Mouse (Mus musculus): ENCODE measurements around the gene Tmem72. TPM values are rescaled to one million over a fixed set of nuclear protein-coding genes. Genes with fewer than 3 reads are reported as not detected.

Tmem72 gene
- 11.8 and 12.4 TPM in 2 replicates for polyA plus RNA-seq (2015; fragmentation: Nextera tagmentation; extraction: Ambion mirVana)

- Histone ChIP-seq H3K4me1 (ENCODE audit: insufficient read depth, low read length) (peaks cover 12% of the 10 kb centered on the region; the same call in 1 of the 2 replicates), H3K4me3 (ENCODE audit: low read length) (peak within 1 kb of the TSS; percentile 1; the same call in 1 of the 2 replicates), H3K27ac (ENCODE audit: low read length) (peak within 1 kb of the TSS; percentile 75), H3K27me3 (ENCODE audit: insufficient read depth, low read length) (no peaks in the 10 kb centered on the region; the same call in 1 of the 2 replicates), H3K9me3 (ENCODE audit: low read length) (no peaks in the 10 kb centered on the region), H3K4me2 (replicated peaks; ENCODE audit: low read depth, low read length) (peak within 1 kb of the TSS; percentile 31), H3K9ac (replicated peaks; ENCODE audit: low read length) (peak within 1 kb of the TSS; percentile 16; the same call in 1 of the 2 replicates), H3K36me3 (ENCODE audit: insufficient read depth, low read length) (no peaks in the 10 kb centered on the region)
- WGBS = 45% methylated on average over 8 of the region's 8 CpGs
- peak; percentile 96 for ATAC-seq (ENCODE audit: low FRiP score, low TSS enrichment)
Observed at GRCm38 (mm10) chr6:116716666-116717065, at the start of gene Tmem72. TSS of gene Tmem72 (minus strand) at chr6:116716913.

GRCm38 (mm10) chr6:116764524-116764923, 47.8 kb upstream of the Tmem72 start:
- ATAC-seq (ENCODE audit: low FRiP score, low TSS enrichment) = no peak
- WGBS = 85% methylated on average over 4 of the region's 4 CpGs
- H3K4me1 ChIP-seq (ENCODE audit: insufficient read depth, low read length) = no peaks in the 10 kb centered on the region

GRCm38 (mm10) chr6:116762333-116762732, 45.6 kb upstream of the Tmem72 start:
- H3K36me3 ChIP-seq (ENCODE audit: insufficient read depth, low read length) = no peaks in the 10 kb centered on the region
- no peak overlapping the region for H3K4me3 ChIP-seq (ENCODE audit: low read length)
- H3K4me2 ChIP-seq (replicated peaks; ENCODE audit: low read depth, low read length) = no peak overlapping the region
- WGBS = 54% methylated on average over 3 of the region's 3 CpGs
- no peaks in the 10 kb centered on the region for H3K27me3 ChIP-seq (ENCODE audit: insufficient read depth, low read length)
- no peak for ATAC-seq (ENCODE audit: low FRiP score, low TSS enrichment)
- H3K9ac ChIP-seq (replicated peaks; ENCODE audit: low read length) = no peak overlapping the region
- H3K4me1 ChIP-seq (ENCODE audit: insufficient read depth, low read length) = no peaks in the 10 kb centered on the region
- 0 out of 2 replicates have a peak, but pooled peaks cover 7% of the 10 kb centered on the region for H3K9me3 ChIP-seq (ENCODE audit: low read length)
- no peak overlapping the region for H3K27ac ChIP-seq (ENCODE audit: low read length)

More at GRCm38 (mm10) chr6:116764524-116764923, 47.8 kb upstream of the Tmem72 start:
- H3K9ac ChIP-seq (replicated peaks; ENCODE audit: low read length) = no peak overlapping the region
- H3K9me3 ChIP-seq (ENCODE audit: low read length) = no peaks in the 10 kb centered on the region
- no peaks in the 10 kb centered on the region for H3K36me3 ChIP-seq (ENCODE audit: insufficient read depth, low read length)
- no peak overlapping the region for H3K27ac ChIP-seq (ENCODE audit: low read length)
- no peaks in the 10 kb centered on the region for H3K27me3 ChIP-seq (ENCODE audit: insufficient read depth, low read length)
- H3K4me2 ChIP-seq (replicated peaks; ENCODE audit: low read depth, low read length) = no peak overlapping the region
- H3K4me3 ChIP-seq (ENCODE audit: low read length) = no peak overlapping the region

GRCm38 (mm10) chr6:116760181-116760580, 43.5 kb upstream of the Tmem72 start:
- no peak for ATAC-seq (ENCODE audit: low FRiP score, low TSS enrichment)
- Histone ChIP-seq H3K27me3 (ENCODE audit: insufficient read depth, low read length) (no peaks in the 10 kb centered on the region), H3K9me3 (ENCODE audit: low read length) (0 out of 2 replicates have a peak, but pooled peaks cover 7% of the 10 kb centered on the region), H3K4me1 (ENCODE audit: insufficient read depth, low read length) (no peaks in the 10 kb centered on the region), H3K9ac (replicated peaks; ENCODE audit: low read length) (no peak overlapping the region), H3K4me2 (replicated peaks; ENCODE audit: low read depth, low read length) (no peak overlapping the region), H3K4me3 (ENCODE audit: low read length) (no peak overlapping the region), H3K27ac (ENCODE audit: low read length) (no peak overlapping the region), H3K36me3 (ENCODE audit: insufficient read depth, low read length) (no peaks in the 10 kb centered on the region)
- whole genome bisulfite sequencing = 57% methylated on average over 6 of the region's 6 CpGs

GRCm38 (mm10) chr6:116756364-116756763, 39.7 kb upstream of the Tmem72 start:
- no peak overlapping the region for H3K4me3 ChIP-seq (ENCODE audit: low read length)
- no peak for ATAC-seq (ENCODE audit: low FRiP score, low TSS enrichment)
- H3K36me3 ChIP-seq (ENCODE audit: insufficient read depth, low read length) = no peaks in the 10 kb centered on the region
- H3K27me3 ChIP-seq (ENCODE audit: insufficient read depth, low read length) = no peaks in the 10 kb centered on the region
- no peak overlapping the region for H3K9ac ChIP-seq (replicated peaks; ENCODE audit: low read length)
- 0 out of 2 replicates have a peak, but pooled peaks cover 7% of the 10 kb centered on the region for H3K9me3 ChIP-seq (ENCODE audit: low read length)
- H3K27ac ChIP-seq (ENCODE audit: low read length) = no peak overlapping the region
- 88% methylated on average over 3 of the region's 3 CpGs for whole genome bisulfite sequencing
- no peaks in the 10 kb centered on the region for H3K4me1 ChIP-seq (ENCODE audit: insufficient read depth, low read length)
- H3K4me2 ChIP-seq (replicated peaks; ENCODE audit: low read depth, low read length) = no peak overlapping the region

- no peak overlapping the region for H3K27ac ChIP-seq (ENCODE audit: low read length)
- no peaks in the 10 kb centered on the region for H3K9me3 ChIP-seq (ENCODE audit: low read length)
- H3K9ac ChIP-seq (replicated peaks; ENCODE audit: low read length) = no peak overlapping the region
- 81% methylated on average over 2 of the region's 2 CpGs for WGBS
- no peaks in the 10 kb centered on the region for H3K27me3 ChIP-seq (ENCODE audit: insufficient read depth, low read length)
- no peak overlapping the region for H3K4me2 ChIP-seq (replicated peaks; ENCODE audit: low read depth, low read length)
- H3K4me3 ChIP-seq (ENCODE audit: low read length) = no peak overlapping the region
- no peaks in the 10 kb centered on the region for H3K36me3 ChIP-seq (ENCODE audit: insufficient read depth, low read length)
- ATAC-seq (ENCODE audit: low FRiP score, low TSS enrichment) = no peak
- 0 out of 2 replicates have a peak, but pooled peaks cover 4% of the 10 kb centered on the region for H3K4me1 ChIP-seq (ENCODE audit: insufficient read depth, low read length)
Observed at GRCm38 (mm10) chr6:116738046-116738445, 21.3 kb upstream of the Tmem72 start.

- no peak for ATAC-seq (ENCODE audit: low FRiP score, low TSS enrichment)
- H3K4me2 ChIP-seq (replicated peaks; ENCODE audit: low read depth, low read length) = no peak overlapping the region
- no peaks in the 10 kb centered on the region for H3K9me3 ChIP-seq (ENCODE audit: low read length)
- H3K4me1 ChIP-seq (ENCODE audit: insufficient read depth, low read length) = 0 out of 2 replicates have a peak, but pooled peaks cover 4% of the 10 kb centered on the region
- 68% methylated on average over 5 of the region's 5 CpGs for WGBS
- H3K36me3 ChIP-seq (ENCODE audit: insufficient read depth, low read length) = no peaks in the 10 kb centered on the region
- no peak overlapping the region for H3K27ac ChIP-seq (ENCODE audit: low read length)
- no peak overlapping the region for H3K4me3 ChIP-seq (ENCODE audit: low read length)
- no peak overlapping the region for H3K9ac ChIP-seq (replicated peaks; ENCODE audit: low read length)
- H3K27me3 ChIP-seq (ENCODE audit: insufficient read depth, low read length) = no peaks in the 10 kb centered on the region
Observed at GRCm38 (mm10) chr6:116735361-116735760, 18.6 kb upstream of the Tmem72 start.

- H3K27me3 ChIP-seq (ENCODE audit: insufficient read depth, low read length) = no peaks in the 10 kb centered on the region
- H3K36me3 ChIP-seq (ENCODE audit: insufficient read depth, low read length) = no peaks in the 10 kb centered on the region
- no peak overlapping the region for H3K27ac ChIP-seq (ENCODE audit: low read length)
- 64% methylated on average over 4 of the region's 4 CpGs for WGBS
- no peak overlapping the region for H3K9ac ChIP-seq (replicated peaks; ENCODE audit: low read length)
- no peaks in the 10 kb centered on the region for H3K9me3 ChIP-seq (ENCODE audit: low read length)
- 0 out of 2 replicates have a peak, but pooled peaks cover 4% of the 10 kb centered on the region for H3K4me1 ChIP-seq (ENCODE audit: insufficient read depth, low read length)
- no peak for ATAC-seq (ENCODE audit: low FRiP score, low TSS enrichment)
- no peak overlapping the region for H3K4me3 ChIP-seq (ENCODE audit: low read length)
- no peak overlapping the region for H3K4me2 ChIP-seq (replicated peaks; ENCODE audit: low read depth, low read length)
Observed at GRCm38 (mm10) chr6:116733577-116733976, 16.9 kb upstream of the Tmem72 start.

- no peak overlapping the region for H3K4me3 ChIP-seq (ENCODE audit: low read length)
- no peak overlapping the region for H3K4me2 ChIP-seq (replicated peaks; ENCODE audit: low read depth, low read length)
- no peaks in the 10 kb centered on the region for H3K4me1 ChIP-seq (ENCODE audit: insufficient read depth, low read length)
- H3K27ac ChIP-seq (ENCODE audit: low read length) = no peak overlapping the region
- H3K27me3 ChIP-seq (ENCODE audit: insufficient read depth, low read length) = no peaks in the 10 kb centered on the region
- WGBS = 76% methylated on average over 12 of the region's 12 CpGs
- no peaks in the 10 kb centered on the region for H3K36me3 ChIP-seq (ENCODE audit: insufficient read depth, low read length)
- no peak overlapping the region for H3K9ac ChIP-seq (replicated peaks; ENCODE audit: low read length)
- H3K9me3 ChIP-seq (ENCODE audit: low read length) = no peaks in the 10 kb centered on the region
- ATAC-seq (ENCODE audit: low FRiP score, low TSS enrichment) = no peak
Observed at GRCm38 (mm10) chr6:116724489-116725160, 7.9 kb upstream of the Tmem72 start.

- Histone ChIP-seq H3K4me2 (replicated peaks; ENCODE audit: low read depth, low read length) (no peak overlapping the region), H3K36me3 (ENCODE audit: insufficient read depth, low read length) (no peaks in the 10 kb centered on the region), H3K27ac (ENCODE audit: low read length) (no peak overlapping the region), H3K9ac (replicated peaks; ENCODE audit: low read length) (no peak overlapping the region), H3K9me3 (ENCODE audit: low read length) (no peaks in the 10 kb centered on the region), H3K27me3 (ENCODE audit: insufficient read depth, low read length) (no peaks in the 10 kb centered on the region; the same call in 1 of the 2 replicates), H3K4me1 (ENCODE audit: insufficient read depth, low read length) (peaks cover 12% of the 10 kb centered on the region; the same call in 1 of the 2 replicates), H3K4me3 (ENCODE audit: low read length) (no peak overlapping the region)
- ATAC-seq (ENCODE audit: low FRiP score, low TSS enrichment) = no peak
- WGBS = 60% methylated on average over 4 of the region's 4 CpGs
Observed at GRCm38 (mm10) chr6:116718920-116719319, 2.2 kb upstream of the Tmem72 start.

All from kidney, embryonic 16.5 days (tissue).